Mouse (Mus musculus): ENCODE measurements at regions not wholly inside any gene's neighbourhood (a gene's known extent, or its start where the extent isn't known, plus 50 kb on each side); places are given as distances from the start of the nearest gene placed in this dataset.

GRCm38 (mm10) chr1:88575917-88576669, 66.2 kb upstream of the Glrp1 start:
- TF ChIP-seq CTCF (IDR thresholded peaks at IDR 0.05): no peak
- TF ChIP-seq EP300 (IDR thresholded peaks at IDR 0.05): no peak
